Mouse (Mus musculus) left cerebral cortex, adult 11 months (tissue): ENCODE data around the gene Kif9.

Source experiments
- DNase-seq: peaks from one replicate; pipeline ENCODE4 v3.0.0; 2022; ENCODE audit warnings: low spot score

Kif9 gene

GRCm38 (mm10) chr9:110529002-110529737 is 52.4 kb downstream of the Kif9 start:
- DNase-seq = no peak

- no peak for DNase-seq
These were observed 53.9 kb downstream of the Kif9 start for GRCm38 (mm10) chr9:110530650-110531049.

GRCm38 (mm10) chr9:110531151-110531791 is 54.5 kb downstream of the Kif9 start:
- DNase-seq = no peak

- DNase-seq = peak; percentile 87
These were observed 55.2 kb downstream of the Kif9 start for GRCm38 (mm10) chr9:110531914-110532489.

GRCm38 (mm10) chr9:110532538-110533291 is 56.0 kb downstream of the Kif9 start, which contains the start of gene Setd2:
Gene Setd2, plus strand, starts transcription at chr9:110532597.
- peak; percentile 51 for DNase-seq

GRCm38 (mm10) chr9:110533645-110534044 is 56.9 kb downstream of the Kif9 start:
- no peak for DNase-seq

- DNase-seq = no peak
These were observed 58.4 kb downstream of the Kif9 start for GRCm38 (mm10) chr9:110535114-110535513.

- DNase-seq = no peak
These were observed 59.9 kb downstream of the Kif9 start for GRCm38 (mm10) chr9:110536636-110537035.

GRCm38 (mm10) chr9:110538511-110538910 is 61.8 kb downstream of the Kif9 start:
- DNase-seq = peak; percentile 33

GRCm38 (mm10) chr9:110541988-110542387 is 65.2 kb downstream of the Kif9 start:
- DNase-seq = no peak

- no peak for DNase-seq
These were observed 71.5 kb downstream of the Kif9 start for GRCm38 (mm10) chr9:110548261-110548660.

- no peak for DNase-seq
These were observed 91.6 kb downstream of the Kif9 start for GRCm38 (mm10) chr9:110568309-110568708.
